Mouse (Mus musculus) Muller cell, postnatal 12 days (primary cell): ENCODE data around the gene Tas2r144.
A peak's percentile ranks its signal among the peaks of the same experiment; 100 is the strongest.

Experiments used
- DNase-seq: peaks from one replicate; pipeline ENCODE4 v3.0.0-alpha.2; 2015; ENCODE audit errors: inconsistent ontology term

Gene Tas2r144

GRCm38 (mm10) chr6:42264626-42265312 is 49.6 kb downstream of the Tas2r144 start, which contains the start of gene Casp2:
Casp2 (plus strand) TSS chr6:42264985.
- peak; percentile 100 for DNase-seq
